Mouse (Mus musculus): ENCODE measurements around the gene Sh2b1. TPM values are rescaled to one million over a fixed set of nuclear protein-coding genes. Genes with fewer than 3 reads are reported as not detected.

Sh2b1 gene
- polyA plus RNA-seq, 1 experiment = 95.0 TPM

DNA sequence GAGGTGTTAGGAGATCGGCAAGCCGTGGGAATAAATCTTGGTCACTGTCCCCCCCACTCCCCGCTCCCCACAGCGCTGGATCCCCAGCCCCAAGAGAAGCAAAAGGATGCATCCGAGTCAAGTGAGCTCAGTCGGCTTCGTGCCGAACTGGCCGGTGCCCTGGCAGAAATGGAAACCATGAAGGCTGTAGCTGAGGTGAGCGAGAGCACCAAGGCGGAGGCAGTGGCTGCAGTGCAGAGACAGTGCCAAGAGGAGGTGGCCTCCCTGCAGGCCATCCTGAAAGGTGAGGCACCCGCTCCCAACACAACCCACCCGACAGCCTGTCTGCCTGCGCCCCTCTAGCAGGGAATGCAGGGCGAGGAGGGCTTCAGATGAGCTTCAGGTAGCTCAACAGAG lies 45.7 kb downstream of the Sh2b1 start:
- 45% methylated on average over 15 of the region's 15 CpGs for WGBS
- H3K4me1 ChIP-seq (ENCODE audit: control insufficient read depth, insufficient read depth, low read length) = peaks cover 5% of the 10 kb centered on the region
- TF ChIP-seq CTCF (IDR thresholded peaks at IDR 0.05; ENCODE audit: control insufficient read depth, insufficient read depth, low read length) (no peak), POLR2A (IDR thresholded peaks at IDR 0.05; ENCODE audit: borderline replicate concordance, control insufficient read depth, low read depth, low read length) (no peak)

DNA sequence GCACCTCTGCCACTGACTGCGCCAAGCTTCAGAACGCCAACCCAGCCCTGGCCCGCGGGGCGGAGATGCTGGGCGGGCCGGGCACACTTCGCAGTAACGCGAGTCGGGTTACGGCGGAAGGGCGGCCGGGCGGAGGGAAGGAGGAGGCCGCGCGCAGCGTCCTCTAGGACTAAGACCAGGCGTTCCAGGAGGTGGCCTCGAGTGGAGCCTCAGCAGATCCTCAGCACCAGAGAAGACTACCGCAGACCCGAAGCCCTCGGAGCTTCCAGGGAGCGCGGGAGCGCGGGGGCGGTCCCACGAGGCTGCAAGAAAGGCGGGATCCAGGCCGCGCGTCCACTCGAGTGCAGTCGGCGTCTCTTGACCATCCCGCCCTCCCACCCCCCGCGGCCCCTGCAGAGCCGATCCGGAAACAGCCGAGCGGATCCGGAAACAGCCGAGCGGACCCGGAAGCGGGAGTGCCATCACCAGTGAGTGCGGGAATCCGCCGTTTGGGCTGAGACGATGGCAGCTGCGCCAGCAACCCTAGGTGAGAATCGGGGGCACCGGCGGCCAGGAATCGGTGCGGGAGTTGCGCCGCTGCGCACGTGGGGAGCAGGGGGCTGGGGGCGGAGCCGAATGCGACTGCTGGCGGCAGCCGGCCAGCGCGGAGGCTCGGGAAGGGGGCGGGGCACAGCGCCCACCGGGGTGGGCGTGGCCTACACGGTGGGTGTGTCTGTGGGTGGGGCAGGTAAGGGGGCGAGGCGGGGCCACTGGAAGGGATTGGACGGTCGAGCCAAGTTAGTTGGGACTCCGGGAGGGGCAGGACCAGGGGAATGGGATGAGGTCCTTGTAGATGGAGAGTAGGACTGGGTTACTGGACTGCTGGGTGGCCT lies 46.4 kb downstream of the Sh2b1 start, which contains the start of gene Rabep2:
Gene Rabep2, plus strand, starts transcription at position 129 of the 872 bp plus-strand sequence.
- Histone ChIP-seq H3K27ac (ENCODE audit: control insufficient read depth, insufficient read depth, low read depth, low read length, poor library complexity) (peak within 1 kb of the TSS; percentile 94), H3K4me3 (replicated peaks; ENCODE audit: control insufficient read depth, low read depth, low read length) (peak within 1 kb of the TSS; percentile 82), H3K4me1 (ENCODE audit: control insufficient read depth, insufficient read depth, low read length) (peaks cover 5% of the 10 kb centered on the region)
- TF ChIP-seq POLR2A (IDR thresholded peaks at IDR 0.05; ENCODE audit: borderline replicate concordance, control insufficient read depth, low read depth, low read length) (peak; percentile 47; the same call in 1 of the 2 replicates), CTCF (IDR thresholded peaks at IDR 0.05; ENCODE audit: control insufficient read depth, insufficient read depth, low read length) (no peak)
- WGBS = under 1% methylated on average over 82 of the region's 82 CpGs

More for the DNA sequence above, 45.7 kb downstream of the Sh2b1 start:
- H3K27ac ChIP-seq (ENCODE audit: control insufficient read depth, insufficient read depth, low read depth, low read length, poor library complexity) = no peak overlapping the region
- peak overlapping the region; percentile 82 for H3K4me3 ChIP-seq (replicated peaks; ENCODE audit: control insufficient read depth, low read depth, low read length)

DNA sequence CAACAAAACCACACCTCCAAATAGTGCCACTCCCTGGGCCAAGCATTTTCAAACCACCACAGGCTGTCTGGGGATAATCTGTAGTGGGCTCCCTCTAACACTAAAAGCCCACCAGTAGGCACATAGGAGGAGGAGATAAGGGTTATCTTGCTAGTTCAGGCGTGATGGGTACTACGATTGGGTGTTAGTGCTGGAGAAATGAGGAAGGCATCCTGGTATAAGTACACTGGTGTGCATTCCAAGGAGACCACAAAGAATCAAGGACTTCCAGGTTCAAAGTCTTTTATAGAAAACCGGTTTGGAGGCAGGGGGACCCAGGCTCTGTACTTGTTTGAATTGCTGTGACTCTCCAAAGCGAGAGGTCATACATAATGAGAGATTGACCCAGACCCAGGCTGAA lies 47.1 kb downstream of the Sh2b1 start:
- H3K27ac ChIP-seq (ENCODE audit: control insufficient read depth, insufficient read depth, low read depth, low read length, poor library complexity) = peak overlapping the region; percentile 94
- TF ChIP-seq CTCF (IDR thresholded peaks at IDR 0.05; ENCODE audit: control insufficient read depth, insufficient read depth, low read length) (no peak), POLR2A (IDR thresholded peaks at IDR 0.05; ENCODE audit: borderline replicate concordance, control insufficient read depth, low read depth, low read length) (no peak)
- 23% methylated on average over 4 of the region's 4 CpGs for WGBS

DNA sequence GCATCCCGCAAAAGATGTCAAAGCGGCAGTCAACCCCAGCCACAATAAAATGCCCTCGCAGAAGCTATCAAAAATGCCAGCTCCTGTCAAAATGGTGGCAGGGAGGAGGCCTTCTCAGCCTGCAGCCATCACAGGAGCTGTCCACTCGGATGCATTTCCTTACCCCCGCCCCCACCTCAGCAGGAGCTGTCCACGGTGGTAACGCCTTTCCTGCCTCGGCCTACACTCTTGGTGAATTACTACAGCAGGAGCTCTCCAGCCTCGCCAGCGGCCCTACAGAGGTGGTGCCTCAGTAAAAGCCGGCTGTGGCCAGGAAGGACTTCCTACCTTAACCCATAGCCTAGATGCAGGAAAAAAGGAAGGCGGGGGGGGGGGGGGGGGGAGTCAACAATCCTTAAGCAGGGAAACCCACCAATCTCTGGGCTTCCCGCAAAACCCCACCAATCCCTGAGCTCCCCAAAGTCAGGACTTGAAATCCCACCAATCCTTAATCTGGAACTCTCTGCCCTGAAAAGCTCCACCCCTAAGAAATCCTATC lies 47.8 kb downstream of the Sh2b1 start:
- no peak overlapping the region; the same call in 1 of the 2 replicates for H3K27ac ChIP-seq (ENCODE audit: control insufficient read depth, insufficient read depth, low read depth, low read length, poor library complexity)
- no peak overlapping the region for H3K4me3 ChIP-seq (replicated peaks; ENCODE audit: control insufficient read depth, low read depth, low read length)
- peaks cover 5% of the 10 kb centered on the region for H3K4me1 ChIP-seq (ENCODE audit: control insufficient read depth, insufficient read depth, low read length)
- TF ChIP-seq CTCF (IDR thresholded peaks at IDR 0.05; ENCODE audit: control insufficient read depth, insufficient read depth, low read length) (no peak), POLR2A (IDR thresholded peaks at IDR 0.05; ENCODE audit: borderline replicate concordance, control insufficient read depth, low read depth, low read length) (no peak)
- 92% methylated on average over 13 of the region's 13 CpGs for WGBS

More for the DNA sequence above, 47.1 kb downstream of the Sh2b1 start:
- Histone ChIP-seq H3K4me3 (replicated peaks; ENCODE audit: control insufficient read depth, low read depth, low read length) (no peak overlapping the region), H3K4me1 (ENCODE audit: control insufficient read depth, insufficient read depth, low read length) (peaks cover 5% of the 10 kb centered on the region)

DNA sequence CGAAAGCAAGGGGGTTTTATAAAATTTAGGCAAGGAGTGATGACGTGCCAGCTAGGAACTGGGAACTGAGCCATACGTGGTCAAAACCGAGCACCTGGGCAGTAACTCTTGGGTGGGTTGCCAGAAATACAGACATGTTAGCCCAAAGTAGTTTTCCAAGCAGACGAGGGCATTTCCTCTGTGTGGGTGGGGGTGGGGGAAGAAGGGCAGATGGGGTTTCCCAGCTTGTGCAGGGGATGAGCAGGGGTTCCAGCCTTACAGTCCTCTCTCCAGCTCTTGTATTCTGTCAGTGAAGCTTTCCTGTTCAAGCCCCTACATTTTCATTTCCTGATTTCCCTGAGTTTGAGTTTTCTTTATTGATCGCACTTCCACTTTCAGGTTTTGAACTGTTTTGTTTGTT lies 51.1 kb downstream of the Sh2b1 start:
- Histone ChIP-seq H3K4me1 (ENCODE audit: control insufficient read depth, insufficient read depth, low read length) (peaks cover 1% of the 10 kb centered on the region), H3K4me3 (replicated peaks; ENCODE audit: control insufficient read depth, low read depth, low read length) (no peak overlapping the region), H3K27ac (ENCODE audit: control insufficient read depth, insufficient read depth, low read depth, low read length, poor library complexity) (no peak overlapping the region)
- TF ChIP-seq CTCF (IDR thresholded peaks at IDR 0.05; ENCODE audit: control insufficient read depth, insufficient read depth, low read length) (no peak), POLR2A (IDR thresholded peaks at IDR 0.05; ENCODE audit: borderline replicate concordance, control insufficient read depth, low read depth, low read length) (no peak)
- WGBS = 57% methylated on average over 6 of the region's 6 CpGs

DNA sequence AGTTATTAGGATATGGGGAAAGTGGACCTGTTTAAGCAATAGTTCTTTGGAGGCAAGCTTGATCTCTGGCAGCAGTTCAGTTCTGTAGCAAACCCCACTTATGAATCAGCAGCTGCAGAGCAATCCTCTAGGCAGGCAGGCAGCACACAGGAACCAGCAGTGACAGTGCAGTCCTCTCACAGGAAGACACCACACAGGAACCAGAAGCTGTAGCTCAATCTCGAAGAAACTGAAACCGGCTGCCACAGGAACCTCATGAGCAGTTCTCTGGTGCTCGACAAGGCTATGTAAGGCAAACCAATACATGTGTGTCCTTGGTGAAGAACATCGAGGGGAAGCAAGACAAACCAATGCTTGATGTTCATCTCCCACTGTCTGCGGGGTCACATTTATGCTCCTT lies 53.5 kb downstream of the Sh2b1 start:
- TF ChIP-seq CTCF (IDR thresholded peaks at IDR 0.05; ENCODE audit: control insufficient read depth, insufficient read depth, low read length) (no peak), POLR2A (IDR thresholded peaks at IDR 0.05; ENCODE audit: borderline replicate concordance, control insufficient read depth, low read depth, low read length) (no peak)
- WGBS = 45% methylated on average over 5 of the region's 5 CpGs
- H3K4me1 ChIP-seq (ENCODE audit: control insufficient read depth, insufficient read depth, low read length) = peaks cover 3% of the 10 kb centered on the region
- H3K27ac ChIP-seq (ENCODE audit: control insufficient read depth, insufficient read depth, low read depth, low read length, poor library complexity) = no peak overlapping the region
- no peak overlapping the region for H3K4me3 ChIP-seq (replicated peaks; ENCODE audit: control insufficient read depth, low read depth, low read length)

DNA sequence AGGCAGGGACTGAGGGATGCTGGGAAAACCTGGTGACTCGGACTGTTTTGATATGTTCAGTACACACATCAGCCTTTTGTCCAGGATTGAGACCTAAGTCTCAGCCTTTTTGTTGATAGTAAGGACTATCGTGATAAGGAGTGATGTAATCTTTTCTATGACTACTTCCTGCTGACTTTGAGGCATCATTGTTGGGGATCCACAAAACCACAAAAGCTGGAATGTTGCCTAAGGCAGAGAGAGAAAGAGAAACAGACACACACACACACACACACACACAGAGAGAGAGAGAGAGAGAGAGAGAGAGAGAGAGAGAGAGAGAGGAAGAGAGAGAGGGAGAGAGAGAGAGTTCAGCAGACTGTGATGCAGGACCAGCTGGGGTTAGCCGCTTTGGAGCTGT lies 56.7 kb downstream of the Sh2b1 start:
- WGBS = 24% methylated on average over 3 of the region's 3 CpGs
- Histone ChIP-seq H3K4me3 (replicated peaks; ENCODE audit: control insufficient read depth, low read depth, low read length) (no peak overlapping the region), H3K27ac (ENCODE audit: control insufficient read depth, insufficient read depth, low read depth, low read length, poor library complexity) (peak overlapping the region; percentile 91; the same call in 1 of the 2 replicates), H3K4me1 (ENCODE audit: control insufficient read depth, insufficient read depth, low read length) (peaks cover 3% of the 10 kb centered on the region)
- TF ChIP-seq POLR2A (IDR thresholded peaks at IDR 0.05; ENCODE audit: borderline replicate concordance, control insufficient read depth, low read depth, low read length) (no peak), CTCF (IDR thresholded peaks at IDR 0.05; ENCODE audit: control insufficient read depth, insufficient read depth, low read length) (no peak)

DNA sequence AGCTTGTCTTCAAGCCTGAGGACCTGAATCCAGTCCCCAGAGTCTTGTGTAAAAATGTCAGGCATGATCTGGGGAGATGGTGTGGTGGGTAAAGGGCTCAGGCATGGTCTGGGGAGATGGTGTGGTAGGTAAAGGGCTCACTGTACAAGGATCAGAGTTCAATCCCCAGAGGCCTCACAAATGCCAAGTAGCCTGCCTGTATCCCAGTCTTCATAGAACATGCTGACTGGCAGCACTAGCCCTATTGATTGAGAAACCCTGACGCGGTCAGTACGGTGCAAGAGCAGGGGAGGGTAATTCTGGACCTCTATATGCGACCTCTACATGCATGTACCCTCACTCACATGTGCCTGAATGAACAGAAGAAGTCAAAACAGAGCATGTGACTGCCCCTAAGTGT lies 57.6 kb downstream of the Sh2b1 start:
- WGBS = 73% methylated on average over 4 of the region's 4 CpGs
- H3K4me1 ChIP-seq (ENCODE audit: control insufficient read depth, insufficient read depth, low read length) = peaks cover 3% of the 10 kb centered on the region
- no peak for TF ChIP-seq POLR2A (IDR thresholded peaks at IDR 0.05; ENCODE audit: borderline replicate concordance, control insufficient read depth, low read depth, low read length)
- no peak for TF ChIP-seq CTCF (IDR thresholded peaks at IDR 0.05; ENCODE audit: control insufficient read depth, insufficient read depth, low read length)
- peak overlapping the region; percentile 91 for H3K27ac ChIP-seq (ENCODE audit: control insufficient read depth, insufficient read depth, low read depth, low read length, poor library complexity)
- H3K4me3 ChIP-seq (replicated peaks; ENCODE audit: control insufficient read depth, low read depth, low read length) = no peak overlapping the region

Data from bone marrow, adult 2 months (tissue).